Mouse (Mus musculus) heart, postnatal 4 days (tissue): ENCODE measurements around the gene Sesn2. TPM values are rescaled to one million over a fixed set of nuclear protein-coding genes. Genes with fewer than 3 reads are reported as not detected.
"Not testable (repeated sequence)": the region's sequence is repeated elsewhere in the genome, so short reads cannot be mapped to it uniquely, and the experiment has no call there.

Experiments used
- DNase-seq: peaks from one replicate; pipeline ENCODE4 v3.0.0; 2021
- total RNA-seq, 2 experiments: library from RNA; stranded (reverse); gene quantifications; 2 replicates each; pipeline ENCODE4 v1.2.3; 2021

The Sesn2 gene
- 1 to 10 TPM; 3.9 to 4.2 TPM for total RNA-seq

DNA sequence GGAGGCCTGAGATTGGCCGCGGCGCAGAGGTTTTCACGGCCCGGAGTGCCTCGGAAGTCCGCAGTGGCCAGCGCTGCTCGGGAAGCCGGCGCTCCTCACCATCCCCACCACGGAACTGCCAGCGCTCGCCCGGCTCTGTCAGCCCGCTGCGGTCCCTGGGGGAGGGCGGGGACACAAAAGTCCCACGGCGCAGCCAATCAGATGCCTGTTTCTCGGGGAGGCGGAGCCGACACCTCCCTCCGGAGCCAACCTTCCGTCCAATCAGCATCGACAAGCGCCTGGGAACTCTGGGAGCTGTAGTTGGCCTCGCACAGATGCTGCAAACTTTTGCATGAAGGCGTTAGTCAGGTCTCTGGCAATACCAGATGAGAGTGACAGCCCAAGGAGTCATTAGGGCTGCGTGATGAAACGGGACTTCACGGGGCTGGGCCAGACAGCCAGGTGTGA, at the start of gene Sesn2:
Gene Sesn2 (minus strand): TSS at position 150 of the 447 bp plus-strand sequence.
- DNase-seq = peak; percentile 98

GRCm38 (mm10) chr4:132555550-132555949, 45.2 kb upstream of the Sesn2 start:
- DNase-seq = not testable (repeated sequence)

DNA sequence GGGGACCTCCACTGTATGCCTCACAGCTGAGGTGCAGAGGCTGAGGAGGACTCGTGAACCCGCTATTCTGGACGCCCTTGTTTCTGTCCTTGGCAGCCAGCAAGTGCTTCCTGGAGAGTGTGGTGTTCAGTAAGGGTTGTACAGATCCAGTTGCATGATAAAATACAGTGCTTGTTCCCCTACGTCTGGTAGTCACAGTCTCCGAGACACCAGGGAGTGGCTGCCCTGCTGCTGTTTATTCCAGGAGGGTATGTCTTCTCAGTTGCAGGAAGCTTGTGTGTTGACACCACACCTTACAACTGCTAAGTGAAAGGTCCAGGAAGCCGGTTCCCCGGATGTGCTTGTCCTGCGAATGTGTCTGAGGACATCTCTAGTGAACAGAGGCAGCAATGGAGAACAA, 44.4 kb upstream of the Sesn2 start:
- DNase-seq = no peak

- no peak for DNase-seq
Observed at GRCm38 (mm10) chr4:132554221-132554620, 43.9 kb upstream of the Sesn2 start.

DNA sequence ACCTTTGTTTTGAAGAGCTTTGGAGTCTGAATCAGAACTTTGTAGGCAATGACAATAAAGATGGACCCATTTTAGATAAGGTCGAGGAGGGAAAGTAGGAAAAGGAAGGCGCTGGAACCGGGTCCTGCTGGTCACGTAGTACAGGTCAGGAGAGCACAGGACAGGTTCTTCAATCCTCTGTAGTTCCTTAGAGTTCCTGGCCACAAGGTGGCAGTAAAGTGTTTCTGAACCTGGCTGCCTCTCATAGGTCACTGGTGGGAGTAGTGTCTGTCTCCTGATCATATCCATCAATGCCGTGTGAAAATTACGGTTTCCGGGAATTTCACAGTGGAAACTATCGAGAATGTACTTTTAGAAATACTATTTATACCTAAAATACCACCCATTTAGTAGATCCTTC, 35.5 kb upstream of the Sesn2 start:
- peak; percentile 83 for DNase-seq

- DNase-seq = no peak
Observed at GRCm38 (mm10) chr4:132542724-132543123, 32.4 kb upstream of the Sesn2 start.

DNA sequence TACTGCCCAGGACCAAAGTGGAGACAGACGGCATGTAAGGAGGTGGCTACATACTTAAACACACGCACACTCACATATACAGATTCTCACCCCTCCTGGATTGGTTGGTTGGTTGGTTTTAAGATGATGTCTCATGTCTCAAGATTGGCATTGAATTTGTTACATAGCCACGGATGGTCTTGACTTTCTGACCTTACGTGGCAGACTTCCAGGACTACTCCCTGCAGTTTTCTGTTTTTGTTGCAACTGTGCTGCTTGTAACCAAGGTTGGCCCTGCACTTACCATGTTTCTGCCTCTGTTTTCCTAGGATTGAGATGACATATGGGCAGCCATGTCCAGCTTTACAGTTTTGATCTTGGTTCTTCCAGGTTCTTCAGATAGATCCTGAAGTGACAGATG, 31.1 kb upstream of the Sesn2 start:
- no peak for DNase-seq

- no peak for DNase-seq
Observed at GRCm38 (mm10) chr4:132539481-132539880, 29.2 kb upstream of the Sesn2 start.

- DNase-seq = peak; percentile 98
Observed at GRCm38 (mm10) chr4:132535406-132536121, 25.3 kb upstream of the Sesn2 start, which contains the start of gene Dnajc8. Dnajc8 (plus strand) TSS chr4:132535550.

- DNase-seq = peak; percentile 91
Observed at GRCm38 (mm10) chr4:132532981-132533916, 22.9 kb upstream of the Sesn2 start, which contains the start of gene Atpif1. Atpif1 (minus strand) TSS chr4:132533659.

- no peak for DNase-seq
Observed at GRCm38 (mm10) chr4:132532496-132532895, 22.2 kb upstream of the Sesn2 start.

GRCm38 (mm10) chr4:132530033-132530804, 19.9 kb upstream of the Sesn2 start:
- DNase-seq = no peak

- no peak for DNase-seq
Observed at GRCm38 (mm10) chr4:132529344-132529743, 19.0 kb upstream of the Sesn2 start.

- DNase-seq = no peak
Observed at GRCm38 (mm10) chr4:132527917-132528522, 17.7 kb upstream of the Sesn2 start.

DNA sequence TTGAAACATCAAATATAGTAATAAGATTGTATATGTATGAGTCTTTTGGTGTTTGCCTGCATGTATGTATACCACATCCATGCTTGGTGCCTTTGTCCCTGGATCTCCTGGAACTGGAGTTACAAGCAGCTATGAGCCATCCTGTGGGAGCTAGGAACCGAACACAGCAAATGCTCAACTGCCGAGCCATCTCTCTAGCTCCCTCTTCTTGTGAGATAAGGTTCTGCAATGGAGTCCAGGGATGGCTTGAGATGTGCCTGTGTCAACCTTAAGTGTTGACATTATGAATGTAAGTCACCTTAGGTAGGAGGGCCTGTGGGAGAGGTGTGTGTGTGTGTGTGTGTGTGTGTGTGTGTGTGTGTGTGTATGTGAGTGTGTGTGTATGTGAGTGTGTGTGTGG, 16.4 kb upstream of the Sesn2 start:
- no peak for DNase-seq

DNA sequence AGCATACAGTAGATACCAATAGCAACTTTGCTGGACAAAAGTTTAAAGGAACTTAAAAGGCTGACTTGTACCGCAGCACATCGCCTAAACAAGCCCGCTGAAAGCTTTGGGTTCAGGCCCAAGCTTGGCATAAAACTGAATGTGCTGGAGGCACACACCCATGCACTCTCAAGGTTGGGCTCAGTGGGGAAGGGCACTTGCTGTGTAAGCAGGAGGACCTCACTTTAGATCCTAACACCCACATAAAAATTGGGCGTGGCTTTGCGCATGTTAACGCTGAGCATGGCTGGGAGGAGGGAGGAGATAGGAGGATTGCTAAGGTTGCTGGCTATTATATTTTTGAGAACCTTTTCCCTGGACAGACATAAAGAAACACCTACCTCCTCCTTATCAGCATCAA, 14.5 kb upstream of the Sesn2 start:
- no peak for DNase-seq

DNA sequence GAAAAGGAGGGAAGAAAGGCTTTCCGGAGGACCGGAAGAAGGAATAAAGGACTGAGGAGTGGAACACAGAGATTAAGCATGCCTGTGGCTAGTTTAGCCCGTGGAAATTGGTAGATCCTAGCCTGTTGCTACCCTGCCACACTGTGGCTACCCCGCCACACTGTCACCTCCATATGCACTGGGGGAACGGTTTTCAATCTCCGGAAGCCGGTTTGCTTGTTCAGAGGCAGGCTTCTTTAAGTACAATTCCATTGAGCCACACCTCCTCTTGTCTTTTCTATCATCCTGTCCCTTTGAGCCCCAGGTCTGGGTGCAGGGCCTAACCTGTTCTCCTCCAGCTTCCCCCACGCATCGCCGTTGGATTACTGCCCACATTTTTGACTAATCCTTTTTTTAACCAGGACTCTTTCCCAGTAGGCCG, 14.0 kb upstream of the Sesn2 start:
- DNase-seq = no peak

DNA sequence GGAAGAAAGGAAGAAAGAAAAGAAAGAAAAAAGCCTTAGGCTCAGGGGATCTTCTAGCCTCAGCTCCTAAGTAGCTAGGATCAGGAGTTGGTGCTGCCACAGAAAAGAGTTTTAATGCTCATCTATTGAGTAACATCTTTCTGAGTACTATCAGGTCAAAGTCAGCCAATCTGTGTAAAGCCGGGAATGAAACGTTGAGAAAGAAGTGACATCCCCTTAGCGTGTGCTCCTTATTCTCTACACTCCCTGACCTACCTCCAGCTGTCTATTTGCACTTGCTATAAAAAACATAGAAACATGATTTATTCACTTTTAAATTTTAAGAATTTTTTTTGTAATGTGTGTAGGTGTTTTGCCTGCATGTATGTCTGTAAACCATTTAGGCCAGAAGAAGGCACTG, 8.9 kb upstream of the Sesn2 start:
- no peak for DNase-seq

DNA sequence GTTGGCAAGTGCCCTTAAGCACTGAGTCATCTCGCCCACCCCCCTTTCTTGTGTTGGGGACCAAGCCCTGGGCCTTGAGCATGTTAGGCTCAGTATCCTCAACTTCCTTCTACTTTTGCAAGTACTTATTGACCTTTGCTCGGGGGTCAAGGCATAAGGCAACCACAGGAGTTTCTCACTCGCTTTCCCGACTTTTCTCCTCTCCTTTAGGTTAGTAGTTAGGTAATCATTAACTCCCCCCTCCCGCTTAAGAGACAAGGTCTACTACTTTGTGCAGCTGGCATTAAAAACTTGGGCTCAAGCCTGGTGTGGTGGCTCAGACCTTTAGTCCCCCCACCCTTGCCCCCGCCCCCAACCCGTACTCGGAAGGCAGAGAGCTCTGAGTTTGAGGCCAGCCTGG, 7.8 kb upstream of the Sesn2 start:
- DNase-seq = no peak

DNA sequence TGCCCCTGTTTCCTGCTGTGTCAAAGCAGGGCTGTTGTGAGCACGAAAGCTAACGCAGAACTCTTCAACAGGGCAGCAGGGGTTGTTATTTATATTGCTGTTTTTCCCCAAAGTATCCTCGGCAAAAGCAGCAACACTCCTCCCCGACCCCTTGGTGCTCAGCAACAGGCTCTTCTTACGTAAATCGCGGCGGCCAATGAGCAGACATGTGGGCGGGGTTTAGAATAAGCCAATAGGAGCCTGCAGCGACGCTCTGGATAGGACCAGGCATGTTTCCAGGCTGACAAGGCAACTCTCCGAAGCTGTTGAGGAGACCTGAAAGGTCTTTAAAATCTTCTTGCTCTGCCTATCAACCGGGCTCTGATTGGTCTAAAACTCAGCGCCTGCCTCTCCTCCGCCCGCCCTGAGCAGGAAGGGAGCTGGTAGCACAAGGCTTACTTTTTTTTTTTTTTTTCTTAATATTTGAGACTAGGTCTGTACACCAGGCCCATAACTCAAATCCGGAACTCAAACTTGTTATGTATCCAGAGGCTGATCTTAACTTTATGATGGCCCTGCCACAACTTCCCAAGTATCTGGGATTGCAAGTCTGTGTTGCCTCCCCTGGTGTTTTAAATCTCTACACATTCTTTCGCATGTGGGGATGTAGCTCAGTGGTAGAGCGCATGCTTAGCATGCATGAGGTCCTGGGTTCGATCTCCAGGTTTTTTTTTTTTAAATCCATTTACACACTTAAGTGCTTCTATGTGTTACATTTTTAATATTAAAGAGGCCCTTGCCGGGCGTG, 5.3 kb upstream of the Sesn2 start:
- DNase-seq = peak; percentile 91

- DNase-seq = peak; percentile 89
Observed at GRCm38 (mm10) chr4:132514555-132515135, 4.3 kb upstream of the Sesn2 start.
